Mouse (Mus musculus): Measurements from ENCODE around the gene Knstrn. TPM values are rescaled to one million over a fixed set of nuclear protein-coding genes. Genes with fewer than 3 reads are reported as not detected.

The Knstrn gene
- 8.6 TPM for polyA plus RNA-seq (2014; fragmentation: Illumina TruSeq; extraction: RNeasy Lipid Tissue Mini Kit (QIAGEN cat#74804); ENCODE audit: low read depth, low replicate concordance)

DNA sequence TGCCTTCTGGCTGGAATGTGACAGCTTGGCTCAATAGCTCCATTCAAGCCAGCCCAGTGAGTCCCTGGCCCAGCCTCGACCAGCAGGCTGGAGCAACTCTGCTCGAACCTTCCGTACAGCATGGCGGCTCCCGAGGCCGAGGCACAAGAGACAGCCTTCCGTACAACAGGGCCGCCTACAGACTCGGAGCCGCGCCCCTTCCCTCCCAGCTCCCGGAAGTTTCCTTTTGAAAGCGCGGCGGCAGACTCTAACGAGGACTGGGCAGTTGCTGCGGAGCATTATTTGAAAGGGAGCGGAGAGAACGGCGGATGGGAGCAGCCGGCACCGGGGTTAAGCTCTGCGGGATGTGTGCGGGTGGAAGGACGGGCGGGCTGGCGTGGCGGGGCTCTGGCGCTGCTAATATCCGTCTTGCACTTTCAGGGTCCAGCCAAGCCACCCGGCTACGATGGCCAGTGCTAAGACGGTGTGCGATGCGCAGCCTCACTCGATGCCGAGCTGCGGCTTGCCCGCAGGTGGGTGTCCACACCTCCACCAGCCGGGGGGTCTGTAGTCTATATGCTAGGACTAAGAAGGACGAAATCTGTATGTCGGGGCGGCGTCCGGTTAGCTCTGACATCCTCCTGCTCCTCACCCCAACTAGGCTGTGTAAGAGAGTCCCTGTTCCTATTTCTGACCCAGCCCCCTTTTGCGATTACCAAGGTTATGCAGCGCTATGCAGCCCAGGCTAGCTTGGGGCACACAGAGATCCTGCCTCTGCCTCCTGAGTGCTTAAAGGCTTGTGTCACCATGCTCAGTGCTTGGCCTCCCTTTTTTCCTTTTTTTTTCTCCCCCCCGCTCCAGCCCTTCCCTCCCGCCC is at the start of gene Knstrn:
Knstrn (plus strand) TSS at position 23 of the 856 bp plus-strand sequence.

DNA sequence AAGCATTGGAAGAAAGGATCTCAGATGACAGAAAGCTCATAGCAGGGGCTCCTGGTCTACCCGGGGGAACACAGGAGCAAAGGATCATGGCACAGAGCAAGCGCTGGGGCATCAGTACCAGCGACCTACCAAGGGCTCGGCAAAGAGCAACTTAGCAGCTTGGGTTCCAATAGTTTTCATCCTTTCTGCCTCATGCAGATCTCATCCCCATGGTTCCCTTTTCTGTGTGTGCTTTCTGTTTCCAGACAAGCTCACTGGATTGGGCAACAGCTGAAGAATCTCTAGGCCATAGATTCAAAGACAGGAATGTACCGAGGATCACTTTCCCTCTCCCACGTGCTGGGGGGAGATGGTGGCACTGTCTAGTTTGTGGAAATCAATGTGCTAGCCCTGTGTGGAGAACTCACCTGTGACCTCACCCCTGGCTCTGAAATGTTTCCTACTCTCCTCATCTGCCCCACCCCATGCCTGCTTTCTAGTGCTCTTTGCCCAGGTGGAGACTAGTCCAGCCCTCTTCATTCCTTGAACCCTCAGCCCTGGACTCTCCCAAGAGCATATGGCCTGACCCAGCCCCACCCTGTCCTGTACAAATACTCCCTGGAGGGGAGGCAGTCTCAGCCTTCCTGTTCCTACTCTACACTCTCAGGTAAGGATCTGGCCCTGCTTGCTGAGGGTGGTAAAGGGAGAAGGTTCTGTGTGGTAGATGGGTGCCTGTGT is 41.5 kb upstream of the Knstrn start, which contains the start of gene Phgr1:
Phgr1 (plus strand) TSS at position 612 of the 717 bp plus-strand sequence.

GRCm38 (mm10) chr2:118779504-118780480 is 34.0 kb upstream of the Knstrn start, which contains the start of gene Disp2:
TSS of gene Disp2 (plus strand) at chr2:118779719.

GRCm38 (mm10) chr2:118861454-118862339 is 47.9 kb downstream of the Knstrn start, which contains the start of gene Ivd:
TSS of gene Ivd (plus strand) at chr2:118861954.

DNA sequence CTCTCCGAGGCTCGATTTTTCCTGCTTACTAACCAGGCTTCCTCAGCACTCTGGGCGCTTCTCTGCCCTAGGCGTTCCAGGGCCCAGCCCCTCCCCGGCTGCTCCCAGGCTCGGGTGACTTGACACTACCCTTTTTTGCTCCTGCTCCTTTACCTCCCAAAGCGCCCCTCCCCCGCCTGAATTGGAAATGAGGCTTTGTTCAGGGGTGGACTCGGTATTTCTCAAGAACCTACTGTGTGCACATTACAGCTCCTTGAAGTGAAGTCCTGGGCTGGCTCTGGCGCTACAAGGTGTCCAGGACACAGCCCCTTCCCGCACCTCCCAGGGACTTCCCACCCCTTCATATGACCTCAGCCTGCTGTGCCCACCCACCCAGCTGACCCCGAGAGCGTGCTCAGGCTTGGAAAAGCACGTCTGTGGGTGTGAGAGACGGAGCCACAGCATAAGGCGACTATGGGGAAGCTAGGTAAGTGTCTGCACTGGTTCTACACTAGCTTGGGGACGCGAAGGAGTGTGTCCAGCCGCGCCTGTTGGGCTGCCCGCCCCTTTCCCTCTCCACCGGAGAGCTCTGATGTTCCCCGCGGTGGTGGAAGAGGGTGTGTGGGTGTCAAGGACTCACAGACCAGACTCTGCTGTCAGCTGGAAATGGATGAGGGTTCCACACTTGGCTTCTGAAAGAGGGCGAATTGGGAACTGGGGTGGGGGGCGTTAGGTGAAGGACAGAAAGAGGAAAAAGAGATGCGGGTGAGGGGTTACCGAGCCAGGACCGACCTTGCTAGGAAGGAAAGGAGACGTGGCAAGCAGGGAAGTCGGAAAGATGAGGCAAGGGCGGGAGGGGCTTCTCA is 86.4 kb downstream of the Knstrn start, which contains the start of gene Bahd1:
Bahd1 (plus strand) TSS at position 397 of the 845 bp plus-strand sequence.

Other genes with a start within 250 kb of the Knstrn start
- 14.1 TPM for gene Bub1b, start 215.8 kb upstream of the Knstrn start, polyA plus RNA-seq (2014; fragmentation: Illumina TruSeq; extraction: RNeasy Lipid Tissue Mini Kit (QIAGEN cat#74804); ENCODE audit: low read depth, low replicate concordance)
- 0.25 TPM for gene Pak6, start 150.7 kb upstream of the Knstrn start, polyA plus RNA-seq (2014; fragmentation: Illumina TruSeq; extraction: RNeasy Lipid Tissue Mini Kit (QIAGEN cat#74804); ENCODE audit: low read depth, low replicate concordance)
- 0.32 TPM for gene Ankrd63, start 110.0 kb upstream of the Knstrn start, polyA plus RNA-seq (2014; fragmentation: Illumina TruSeq; extraction: RNeasy Lipid Tissue Mini Kit (QIAGEN cat#74804); ENCODE audit: low read depth, low replicate concordance)
- gene Plcb2, start 85.6 kb upstream of the Knstrn start, polyA plus RNA-seq (2014; fragmentation: Illumina TruSeq; extraction: RNeasy Lipid Tissue Mini Kit (QIAGEN cat#74804); ENCODE audit: low read depth, low replicate concordance): 1.4 TPM
- 28.4 TPM for gene Inafm2, start 68.2 kb upstream of the Knstrn start, polyA plus RNA-seq (2014; fragmentation: Illumina TruSeq; extraction: RNeasy Lipid Tissue Mini Kit (QIAGEN cat#74804); ENCODE audit: low read depth, low replicate concordance)
- 3.6 TPM for gene Ccdc9b, start 51.3 kb upstream of the Knstrn start, polyA plus RNA-seq (2014; fragmentation: Illumina TruSeq; extraction: RNeasy Lipid Tissue Mini Kit (QIAGEN cat#74804); ENCODE audit: low read depth, low replicate concordance)
- 45.6 TPM for gene Phgr1, start 41.2 kb upstream of the Knstrn start, polyA plus RNA-seq (2014; fragmentation: Illumina TruSeq; extraction: RNeasy Lipid Tissue Mini Kit (QIAGEN cat#74804); ENCODE audit: low read depth, low replicate concordance)
- gene Disp2, start 34.3 kb upstream of the Knstrn start, polyA plus RNA-seq (2014; fragmentation: Illumina TruSeq; extraction: RNeasy Lipid Tissue Mini Kit (QIAGEN cat#74804); ENCODE audit: low read depth, low replicate concordance): 2.0 TPM
- gene Ivd, start 48.0 kb downstream of the Knstrn start, polyA plus RNA-seq (2014; fragmentation: Illumina TruSeq; extraction: RNeasy Lipid Tissue Mini Kit (QIAGEN cat#74804); ENCODE audit: low read depth, low replicate concordance): 18.0 TPM
- gene Bahd1, start 86.4 kb downstream of the Knstrn start, polyA plus RNA-seq (2014; fragmentation: Illumina TruSeq; extraction: RNeasy Lipid Tissue Mini Kit (QIAGEN cat#74804); ENCODE audit: low read depth, low replicate concordance): 4.7 TPM
- gene Chst14, start 112.5 kb downstream of the Knstrn start, polyA plus RNA-seq (2014; fragmentation: Illumina TruSeq; extraction: RNeasy Lipid Tissue Mini Kit (QIAGEN cat#74804); ENCODE audit: low read depth, low replicate concordance): 1.2 TPM
- 36.6 TPM for gene Ccdc32, start 215.4 kb downstream of the Knstrn start, polyA plus RNA-seq (2014; fragmentation: Illumina TruSeq; extraction: RNeasy Lipid Tissue Mini Kit (QIAGEN cat#74804); ENCODE audit: low read depth, low replicate concordance)
- gene Rpusd2, start 220.8 kb downstream of the Knstrn start, polyA plus RNA-seq (2014; fragmentation: Illumina TruSeq; extraction: RNeasy Lipid Tissue Mini Kit (QIAGEN cat#74804); ENCODE audit: low read depth, low replicate concordance): 4.1 TPM
- gene Knl1, start 233.1 kb downstream of the Knstrn start, polyA plus RNA-seq (2014; fragmentation: Illumina TruSeq; extraction: RNeasy Lipid Tissue Mini Kit (QIAGEN cat#74804); ENCODE audit: low read depth, low replicate concordance): 9.7 TPM